Mouse (Mus musculus) intestine, embryonic 14.5 days (tissue): ENCODE data around the gene Nav1. TPM values are rescaled to one million over a fixed set of nuclear protein-coding genes. Genes with fewer than 3 reads are reported as not detected.
A peak's percentile ranks its signal among the peaks of the same experiment; 100 is the strongest.

Experiments used
- ATAC-seq: fragments of 200-750 bp; cut with Nextera tagmentation; replicated peaks from 2 replicates; pipeline ENCODE4 v1.8.0; 2017; ENCODE audit warnings: low read depth, moderate number of reproducible peaks, moderate TSS enrichment, moderate library complexity; ENCODE audit not compliant: low FRiP score, low TSS enrichment
- DNase-seq: peaks from one replicate; pipeline ENCODE4 v3.0.0-alpha.2; 2018; ENCODE audit warnings: low spot score
- H3K27ac ChIP-seq: fragments of 300-500 bp; sonication (generic); 2 replicates; pipeline ENCODE4 v1.5.1; 2014; ENCODE audit warnings: low read depth, mild to moderate bottlenecking, control low read depth
- H3K27me3 ChIP-seq: fragments of 300-500 bp; sonication (generic); replicated peaks from 2 replicates; pipeline ENCODE4 v1.6.1; 2014; ENCODE audit warnings: low read length, control low read depth; ENCODE audit not compliant: control insufficient read depth, insufficient read depth
- H3K36me3 ChIP-seq: fragments of 300-500 bp; sonication (generic); 2 replicates; pipeline ENCODE4 v1.6.1; 2014; ENCODE audit warnings: low read length, control low read depth; ENCODE audit not compliant: control insufficient read depth, insufficient read depth
- H3K4me1 ChIP-seq: fragments of 300-500 bp; sonication (generic); replicated peaks from 2 replicates; pipeline ENCODE4 v1.6.1; 2014; ENCODE audit warnings: low read length, control low read depth, mixed read lengths; ENCODE audit not compliant: control insufficient read depth, insufficient read depth
- H3K4me2 ChIP-seq: fragments of 300-500 bp; sonication (generic); 2 replicates; pipeline ENCODE4 v1.6.1; 2014; ENCODE audit warnings: low read length
- H3K4me3 ChIP-seq: fragments of 300-500 bp; sonication (generic); 2 replicates; pipeline ENCODE4 v1.5.1; 2014; ENCODE audit warnings: low read depth, low read length, control low read depth, mixed read lengths
- H3K9ac ChIP-seq: fragments of 300-500 bp; sonication (generic); 2 replicates; pipeline ENCODE4 v1.6.1; 2014; ENCODE audit warnings: mild to moderate bottlenecking, low read length
- H3K9me3 ChIP-seq: fragments of 300-500 bp; sonication (generic); 2 replicates; pipeline ENCODE4 v1.6.1; 2016; ENCODE audit warnings: low read length, control low read depth; ENCODE audit not compliant: control insufficient read depth
- WGBS: fragments of 180-500 bp; shearing (Covaris S2); extraction: QIAGEN DNeasy Blood & Tissue Kit; methylation state at CpG from one replicate; pipeline ENCODE4 v1.1.7; 2014; 5-methylcytosine and 5-hydroxymethylcytosine counted together
- polyA plus RNA-seq: library from polyadenylated mRNA; unstranded; fragments of >200 nt; fragmentation: Nextera tagmentation; extraction: Ambion mirVana; gene quantifications from 2 replicates; pipeline ENCODE4 v1.2.1, GENCODE M21; 2014

The Nav1 gene
- polyA plus RNA-seq, 1 experiment from 2014 or later: 21.2 TPM

- Histone ChIP-seq H3K27ac (0 out of 2 replicates have a peak overlapping the region, but pooled peaks have one; percentile 69), H3K9ac (no peak overlapping the region), H3K9me3 (no peaks in the 10 kb centered on the region), H3K36me3 (0 out of 2 replicates have a peak, but pooled peaks cover 7% of the 10 kb centered on the region), H3K4me2 (no peak overlapping the region), H3K4me1 (peaks cover 27% of the 10 kb centered on the region), H3K4me3 (no peak overlapping the region), H3K27me3 (no peaks in the 10 kb centered on the region)
- ATAC-seq (no peak), DNase-seq (no peak)
- 82% methylated on average over 4 of the region's 4 CpGs for WGBS
Observed at GRCm38 (mm10) chr1:135534070-135534469, 73.0 kb downstream of the Nav1 start.

- 94% methylated on average over 23 of the region's 23 CpGs for WGBS
- H3K4me3 ChIP-seq: no peak overlapping the region
- no peak overlapping the region for H3K27ac ChIP-seq
- no peak for DNase-seq
- H3K36me3 ChIP-seq: 0 out of 2 replicates have a peak, but pooled peaks cover 7% of the 10 kb centered on the region
- H3K4me1 ChIP-seq: peaks cover 27% of the 10 kb centered on the region
- no peak for ATAC-seq
- H3K4me2 ChIP-seq: no peak overlapping the region
- no peaks in the 10 kb centered on the region for H3K9me3 ChIP-seq
- H3K9ac ChIP-seq: no peak overlapping the region
- no peaks in the 10 kb centered on the region for H3K27me3 ChIP-seq
Observed at GRCm38 (mm10) chr1:135532383-135532782, 74.7 kb downstream of the Nav1 start.

- Histone ChIP-seq H3K4me2 (no peak overlapping the region), H3K27ac (no peak overlapping the region), H3K27me3 (no peaks in the 10 kb centered on the region), H3K36me3 (0 out of 2 replicates have a peak, but pooled peaks cover 7% of the 10 kb centered on the region), H3K4me1 (peaks cover 27% of the 10 kb centered on the region), H3K9ac (no peak overlapping the region), H3K4me3 (no peak overlapping the region), H3K9me3 (no peaks in the 10 kb centered on the region)
- WGBS: 81% methylated on average over 6 of the region's 6 CpGs
- ATAC-seq (no peak), DNase-seq (no peak)
Observed at GRCm38 (mm10) chr1:135531981-135532380, 75.1 kb downstream of the Nav1 start.

GRCm38 (mm10) chr1:135531081-135531480, 76.0 kb downstream of the Nav1 start:
- ATAC-seq (no peak), DNase-seq (peak; percentile 52)
- Histone ChIP-seq H3K4me2 (no peak overlapping the region), H3K27ac (0 out of 2 replicates have a peak overlapping the region, but pooled peaks have one; percentile 29), H3K27me3 (no peaks in the 10 kb centered on the region), H3K9ac (no peak overlapping the region), H3K9me3 (no peaks in the 10 kb centered on the region), H3K4me1 (peaks cover 18% of the 10 kb centered on the region), H3K36me3 (0 out of 2 replicates have a peak, but pooled peaks cover 7% of the 10 kb centered on the region), H3K4me3 (no peak overlapping the region)
- 32% methylated on average over 10 of the region's 10 CpGs for WGBS

- Histone ChIP-seq H3K9ac (no peak overlapping the region), H3K4me3 (no peak overlapping the region), H3K4me2 (peak overlapping the region; percentile 28; the same call in 1 of the 2 replicates), H3K27me3 (no peaks in the 10 kb centered on the region), H3K36me3 (no peaks in the 10 kb centered on the region), H3K9me3 (no peaks in the 10 kb centered on the region), H3K27ac (peak overlapping the region; percentile 79), H3K4me1 (peaks cover 13% of the 10 kb centered on the region)
- 0 out of 2 replicates have a peak, but pooled peaks have one; percentile 6 for ATAC-seq
- DNase-seq: no peak
- 27% methylated on average over 4 of the region's 4 CpGs for WGBS
Observed at GRCm38 (mm10) chr1:135524518-135524860, 82.6 kb downstream of the Nav1 start.

GRCm38 (mm10) chr1:135523780-135524517, 83.1 kb downstream of the Nav1 start:
- no peak overlapping the region for H3K9ac ChIP-seq
- H3K27ac ChIP-seq: peak overlapping the region; percentile 79
- H3K27me3 ChIP-seq: no peaks in the 10 kb centered on the region
- H3K4me3 ChIP-seq: no peak overlapping the region
- no peaks in the 10 kb centered on the region for H3K9me3 ChIP-seq
- H3K4me1 ChIP-seq: peaks cover 13% of the 10 kb centered on the region
- H3K4me2 ChIP-seq: peak overlapping the region; percentile 28
- no peaks in the 10 kb centered on the region for H3K36me3 ChIP-seq
- ATAC-seq: peak; percentile 73
- 29% methylated on average over 12 of the region's 12 CpGs for WGBS
- DNase-seq: no peak

GRCm38 (mm10) chr1:135523344-135523743, 83.8 kb downstream of the Nav1 start:
- WGBS: 50% methylated on average over 2 of the region's 2 CpGs
- Histone ChIP-seq H3K9me3 (no peaks in the 10 kb centered on the region), H3K27me3 (no peaks in the 10 kb centered on the region), H3K27ac (peak overlapping the region; percentile 79), H3K4me2 (no peak overlapping the region), H3K36me3 (no peaks in the 10 kb centered on the region), H3K4me3 (no peak overlapping the region), H3K9ac (no peak overlapping the region), H3K4me1 (peaks cover 13% of the 10 kb centered on the region)
- DNase-seq (no peak), ATAC-seq (no peak; the same call in 1 of the 2 replicates)

GRCm38 (mm10) chr1:135520550-135521168, 86.4 kb downstream of the Nav1 start:
- DNase-seq (no peak), ATAC-seq (no peak)
- H3K27ac ChIP-seq: no peak overlapping the region
- H3K27me3 ChIP-seq: no peaks in the 10 kb centered on the region
- H3K36me3 ChIP-seq: no peaks in the 10 kb centered on the region
- no peak overlapping the region for H3K4me2 ChIP-seq
- H3K4me1 ChIP-seq: peaks cover 29% of the 10 kb centered on the region
- no peaks in the 10 kb centered on the region for H3K9me3 ChIP-seq
- 86% methylated on average over 13 of the region's 13 CpGs for WGBS
- H3K9ac ChIP-seq: no peak overlapping the region
- no peak overlapping the region for H3K4me3 ChIP-seq
